Mouse (Mus musculus) kidney, embryonic 14.5 days (tissue): ENCODE measurements around the gene Prss30. TPM values are rescaled to one million over a fixed set of nuclear protein-coding genes. Genes with fewer than 3 reads are reported as not detected.

Source experiments
- ATAC-seq: fragments of 200-750 bp; cut with Nextera tagmentation; 2 replicates; pipeline ENCODE4 v1.8.0; 2017; ENCODE audit warnings: moderate number of reproducible peaks, mild to moderate bottlenecking, moderate TSS enrichment, moderate library complexity; ENCODE audit not compliant: low FRiP score, low TSS enrichment
- H3K27ac ChIP-seq: fragments of 300-500 bp; sonication (generic); 2 replicates; pipeline ENCODE4 v1.5.1; 2014; ENCODE audit warnings: low read depth, mild to moderate bottlenecking, low read length, moderate library complexity, mixed read lengths
- H3K27me3 ChIP-seq: fragments of 300-500 bp; sonication (generic); 2 replicates; pipeline ENCODE4 v1.6.1; 2014; ENCODE audit warnings: mild to moderate bottlenecking, low read length; ENCODE audit not compliant: control insufficient read depth, insufficient read depth
- H3K36me3 ChIP-seq: fragments of 300-500 bp; sonication (generic); 2 replicates; pipeline ENCODE4 v1.6.1; 2014; ENCODE audit warnings: low read length, mixed read lengths; ENCODE audit not compliant: control insufficient read depth, insufficient read depth
- H3K4me1 ChIP-seq: fragments of 300-500 bp; sonication (generic); 2 replicates; pipeline ENCODE4 v1.6.1; 2014; ENCODE audit warnings: low read length, mixed read lengths; ENCODE audit not compliant: control insufficient read depth, insufficient read depth
- H3K4me2 ChIP-seq: fragments of 300-500 bp; sonication (generic); replicated peaks from 2 replicates; pipeline ENCODE4 v1.6.1; 2014; ENCODE audit warnings: low read depth, mild to moderate bottlenecking, low read length
- H3K4me3 ChIP-seq: fragments of 300-500 bp; sonication (generic); 2 replicates; pipeline ENCODE4 v1.5.1; 2014; ENCODE audit warnings: mild to moderate bottlenecking, low read length
- H3K9ac ChIP-seq: fragments of 300-500 bp; sonication (generic); 2 replicates; pipeline ENCODE4 v1.6.1; 2014; ENCODE audit warnings: low read depth, mild to moderate bottlenecking, low read length, moderate library complexity
- H3K9me3 ChIP-seq: fragments of 300-500 bp; sonication (generic); 2 replicates; pipeline ENCODE4 v1.6.1; 2016; ENCODE audit warnings: low read length; ENCODE audit not compliant: control insufficient read depth
- whole genome bisulfite sequencing: fragments of 180-500 bp; shearing (Covaris S2); extraction: QIAGEN DNeasy Blood & Tissue Kit; methylation state at CpG from one replicate; pipeline ENCODE4 v1.1.7; 2014; 5-methylcytosine and 5-hydroxymethylcytosine counted together
- microRNA-seq: library from miRNA; unstranded; fragments of <30 nt; microRNA quantifications from one replicate; pipeline ENCODE4, GENCODE M21; 2016
- polyA plus RNA-seq: library from polyadenylated mRNA; unstranded; fragments of >200 nt; fragmentation: Nextera tagmentation; extraction: Ambion mirVana; gene quantifications from 2 replicates; pipeline ENCODE4 v1.2.1, GENCODE M21; 2014

Prss30 gene
- polyA plus RNA-seq, 1 experiment from 2014 or later: 0.30 TPM

DNA sequence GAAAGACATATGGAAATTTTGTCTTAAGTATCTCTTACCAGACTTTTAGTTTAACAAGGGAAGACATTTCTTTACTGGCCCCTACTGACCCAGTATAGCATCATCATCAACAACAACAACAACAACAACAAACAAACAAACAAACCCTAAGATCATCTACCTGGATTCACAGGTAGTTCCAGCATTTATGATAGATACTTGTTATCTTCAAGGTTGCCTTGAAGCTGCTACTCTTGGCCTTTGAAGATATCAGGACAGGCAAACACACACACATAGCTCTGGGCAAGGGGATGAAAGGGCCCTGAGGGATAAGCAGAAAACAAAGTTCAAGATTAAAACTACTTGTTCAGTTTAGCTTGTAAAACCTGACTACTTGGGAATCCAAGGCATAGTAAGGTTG is 39.0 kb downstream of the Prss30 start, which contains the start of gene Sbp:
Sbp (plus strand) TSS at position 301 of the 400 bp plus-strand sequence.
- H3K9ac ChIP-seq: no peak within 1 kb of the TSS

DNA sequence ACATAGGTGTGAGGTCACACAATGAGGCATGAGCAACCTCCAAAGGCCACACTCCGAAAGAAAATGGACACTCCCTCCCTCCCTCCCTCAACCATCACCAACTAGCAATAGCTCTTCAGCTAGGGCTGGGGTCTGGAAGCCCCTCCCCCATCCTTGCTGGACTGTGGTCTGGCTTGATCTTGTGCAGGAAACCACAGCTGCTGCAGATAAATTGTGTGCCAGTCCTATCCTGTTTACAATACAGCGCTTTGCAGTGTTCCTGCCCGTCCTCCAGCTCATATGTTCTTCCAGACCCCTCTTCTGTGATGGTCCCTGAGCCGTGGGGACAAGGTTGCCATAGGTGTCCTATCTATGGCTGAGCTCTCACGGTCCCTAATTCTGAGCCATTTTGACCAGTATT is 49.2 kb downstream of the Prss30 start:
- Histone ChIP-seq H3K9me3 (no peaks in the 10 kb centered on the region), H3K9ac (no peak overlapping the region), H3K36me3 (no peaks in the 10 kb centered on the region), H3K27me3 (no peaks in the 10 kb centered on the region), H3K4me2 (no peak overlapping the region), H3K4me1 (no peaks in the 10 kb centered on the region), H3K4me3 (no peak overlapping the region), H3K27ac (no peak overlapping the region)
- ATAC-seq: no peak
- 79% methylated on average over 5 of the region's 5 CpGs for WGBS

More for the DNA sequence above, 39.0 kb downstream of the Prss30 start, which contains the start of gene Sbp:
- Histone ChIP-seq H3K4me3 (no peak within 1 kb of the TSS), H3K27me3 (no peaks in the 10 kb centered on the region), H3K9me3 (no peaks in the 10 kb centered on the region), H3K36me3 (no peaks in the 10 kb centered on the region), H3K4me1 (no peaks in the 10 kb centered on the region), H3K27ac (no peak within 1 kb of the TSS), H3K4me2 (no peak within 1 kb of the TSS)
- ATAC-seq: no peak

DNA sequence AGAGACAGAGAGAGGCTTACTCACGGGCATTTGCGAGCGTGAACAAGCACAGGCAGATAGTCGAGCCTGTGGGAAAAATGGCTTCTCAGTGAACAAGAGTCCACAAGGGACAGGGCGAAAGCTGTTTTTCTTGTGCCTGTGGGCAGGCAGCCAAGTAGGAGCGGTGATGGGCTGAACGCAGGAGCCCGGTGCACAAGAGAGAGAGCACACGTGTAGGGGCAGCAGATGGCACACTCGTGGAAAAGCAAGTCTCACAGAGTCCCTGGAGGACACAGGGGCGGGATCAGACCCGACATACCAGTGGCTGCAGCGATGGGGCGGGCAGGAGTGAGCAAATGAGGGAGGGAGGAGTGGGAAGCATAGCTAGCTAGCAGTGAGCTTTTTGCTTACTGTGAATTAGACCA is 55.3 kb downstream of the Prss30 start:
- peak overlapping the region; percentile 56 for H3K9ac ChIP-seq
- peak overlapping the region; percentile 90 for H3K27ac ChIP-seq
- H3K4me2 ChIP-seq: peak overlapping the region; percentile 57
- WGBS: 0% methylated on average over 14 of the region's 14 CpGs
- no peaks in the 10 kb centered on the region for H3K27me3 ChIP-seq
- no peaks in the 10 kb centered on the region for H3K9me3 ChIP-seq
- peak overlapping the region; percentile 38 for H3K4me3 ChIP-seq
- H3K4me1 ChIP-seq: peaks cover 3% of the 10 kb centered on the region; the same call in 1 of the 2 replicates
- ATAC-seq: peak; percentile 79
- no peaks in the 10 kb centered on the region for H3K36me3 ChIP-seq

DNA sequence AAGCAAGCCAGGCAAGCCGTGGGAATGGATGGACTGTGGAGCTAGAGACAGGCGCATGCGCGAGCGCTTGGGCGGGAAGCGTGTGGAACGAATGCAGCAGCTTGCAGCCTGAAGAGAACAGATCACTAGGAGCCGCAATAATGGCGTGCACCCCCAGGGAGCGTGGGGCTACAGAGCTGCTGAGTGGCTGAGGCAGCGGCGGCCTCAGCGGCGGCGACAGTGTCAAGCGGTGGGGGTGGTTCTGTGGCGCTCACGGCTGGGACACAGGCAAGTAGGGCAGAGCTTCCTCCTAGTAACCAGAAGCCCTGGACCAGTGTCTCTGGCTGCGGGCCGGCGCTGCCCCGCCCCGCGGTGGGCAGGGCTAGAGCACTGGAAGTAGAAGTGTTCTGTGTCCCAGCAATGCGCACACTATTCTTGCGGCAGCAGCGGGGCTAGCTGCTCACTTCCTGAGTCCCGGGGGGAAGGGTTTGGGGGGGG is 55.8 kb downstream of the Prss30 start:
- H3K4me2 ChIP-seq: peak overlapping the region; percentile 57
- peak overlapping the region; percentile 56 for H3K9ac ChIP-seq
- no peaks in the 10 kb centered on the region for H3K36me3 ChIP-seq
- no peaks in the 10 kb centered on the region for H3K9me3 ChIP-seq
- peaks cover 3% of the 10 kb centered on the region; the same call in 1 of the 2 replicates for H3K4me1 ChIP-seq
- WGBS: under 1% methylated on average over 29 of the region's 29 CpGs
- H3K27me3 ChIP-seq: no peaks in the 10 kb centered on the region
- H3K27ac ChIP-seq: peak overlapping the region; percentile 90
- H3K4me3 ChIP-seq: peak overlapping the region; percentile 38
- peak; percentile 99 for ATAC-seq

Small RNA genes within 50 kb of the gene (microRNA-seq; reads per million reads assigned to microRNA genes)
- not detected for gene Gm27700

Other genes with a start within 250 kb of the Prss30 start
- 14.7 and 17.6 TPM in 2 replicates for gene Paqr4, start 239.7 kb downstream of the Prss30 start, polyA plus RNA-seq
- gene Kremen2, start 234.7 kb downstream of the Prss30 start, polyA plus RNA-seq: 2.1 and 2.9 TPM in 2 replicates
- 73.0 and 91.7 TPM in 2 replicates for gene Flywch1, start 209.0 kb downstream of the Prss30 start, polyA plus RNA-seq
- gene Flywch2, start 194.5 kb downstream of the Prss30 start, polyA plus RNA-seq: 40.7 and 43.7 TPM in 2 replicates
- gene Srrm2, start 190.0 kb downstream of the Prss30 start, polyA plus RNA-seq: 560 and 567 TPM in 2 replicates
- gene Elob, start 151.4 kb downstream of the Prss30 start, polyA plus RNA-seq: 982 and 1,429 TPM in 2 replicates
- gene Prss33, start 144.5 kb downstream of the Prss30 start, polyA plus RNA-seq: 0.26 and 0.41 TPM in 2 replicates
- 0.14 TPM in 1 of 2 replicates, not detected in the other for gene Prss32, start 136.7 kb downstream of the Prss30 start, polyA plus RNA-seq
- 3.1 and 3.9 TPM in 2 replicates for gene Prss41, start 136.4 kb downstream of the Prss30 start, polyA plus RNA-seq
- not detected in 2 replicates for gene Prss21, start 112.5 kb downstream of the Prss30 start, polyA plus RNA-seq
- not detected in 2 replicates for gene Dcpp1, start 99.7 kb downstream of the Prss30 start, polyA plus RNA-seq
- gene Dcpp2, start 99.7 kb downstream of the Prss30 start, polyA plus RNA-seq: not detected in 2 replicates
- not detected in 2 replicates for gene Dcpp3, start 63.1 kb downstream of the Prss30 start, polyA plus RNA-seq
- not detected in 2 replicates for gene Sbp, start 38.9 kb downstream of the Prss30 start, polyA plus RNA-seq
- not detected in 2 replicates for gene Sbpl, start 25.3 kb downstream of the Prss30 start, polyA plus RNA-seq
- gene Prss22, start 17.5 kb upstream of the Prss30 start, polyA plus RNA-seq: 0.59 and 0.91 TPM in 2 replicates
- gene Prss27, start 57.6 kb upstream of the Prss30 start, polyA plus RNA-seq: not detected in 2 replicates
- 46.2 and 65.1 TPM in 2 replicates for gene Kctd5, start 92.9 kb upstream of the Prss30 start, polyA plus RNA-seq
- gene Pdpk1, start 170.4 kb upstream of the Prss30 start, polyA plus RNA-seq: 29.3 and 44.0 TPM in 2 replicates
- gene Amdhd2, start 183.2 kb upstream of the Prss30 start, polyA plus RNA-seq: 33.0 and 37.5 TPM in 2 replicates
- 528 and 578 TPM in 2 replicates for gene Atp6v0c, start 189.1 kb upstream of the Prss30 start, polyA plus RNA-seq
- 5.0 and 8.2 TPM in 2 replicates for gene Tbc1d24, start 225.0 kb upstream of the Prss30 start, polyA plus RNA-seq
- 4.6 and 5.3 TPM in 2 replicates for gene Ntn3, start 229.0 kb upstream of the Prss30 start, polyA plus RNA-seq
- 13.4 and 14.8 TPM in 2 replicates for gene Tedc2, start 240.3 kb upstream of the Prss30 start, polyA plus RNA-seq